Mouse (Mus musculus) lung, postnatal 36 days (tissue): ENCODE measurements around the gene Shtn1.

Experiments
- DNase-seq: peaks from one replicate; pipeline ENCODE4 v3.0.0; 2022; ENCODE audit warnings: mixed read lengths

The Shtn1 gene

GRCm38 (mm10) chr19:59051622-59052021 lies 24.3 kb downstream of the Shtn1 start:
- DNase-seq = no peak

GRCm38 (mm10) chr19:59048852-59049251 lies 27.0 kb downstream of the Shtn1 start:
- DNase-seq = no peak

GRCm38 (mm10) chr19:59047511-59047910 lies 28.4 kb downstream of the Shtn1 start:
- DNase-seq = no peak

- DNase-seq = no peak
Observed at GRCm38 (mm10) chr19:59041086-59041485, 34.8 kb downstream of the Shtn1 start.

GRCm38 (mm10) chr19:59038793-59039192 lies 37.1 kb downstream of the Shtn1 start:
- DNase-seq = no peak

- no peak for DNase-seq
Observed at GRCm38 (mm10) chr19:59036811-59037210, 39.1 kb downstream of the Shtn1 start.

- no peak for DNase-seq
Observed at GRCm38 (mm10) chr19:59033241-59033640, 42.7 kb downstream of the Shtn1 start.

- DNase-seq = no peak
Observed at GRCm38 (mm10) chr19:59030221-59030620, 45.7 kb downstream of the Shtn1 start.

- no peak for DNase-seq
Observed at GRCm38 (mm10) chr19:59029011-59029410, 46.9 kb downstream of the Shtn1 start.

- DNase-seq = no peak
Observed at GRCm38 (mm10) chr19:59028130-59028529, 47.8 kb downstream of the Shtn1 start.

- DNase-seq = no peak
Observed at GRCm38 (mm10) chr19:59023876-59024275, 52.0 kb downstream of the Shtn1 start.

- DNase-seq = no peak
Observed at GRCm38 (mm10) chr19:59021644-59022043, 54.3 kb downstream of the Shtn1 start.

GRCm38 (mm10) chr19:59010802-59011201 lies 65.1 kb downstream of the Shtn1 start:
- no peak for DNase-seq

- DNase-seq = no peak
Observed at GRCm38 (mm10) chr19:59006577-59007340, 69.1 kb downstream of the Shtn1 start.

- DNase-seq = no peak
Observed at GRCm38 (mm10) chr19:59002827-59003226, 73.1 kb downstream of the Shtn1 start.

GRCm38 (mm10) chr19:58981571-58981970 lies 94.3 kb downstream of the Shtn1 start:
- no peak for DNase-seq

- no peak for DNase-seq
Observed at GRCm38 (mm10) chr19:58980056-58980440, 95.9 kb downstream of the Shtn1 start.

GRCm38 (mm10) chr19:58979436-58980055 lies 96.4 kb downstream of the Shtn1 start:
- peak; percentile 5 for DNase-seq

GRCm38 (mm10) chr19:58978401-58979171 lies 97.3 kb downstream of the Shtn1 start:
- no peak for DNase-seq

- DNase-seq = no peak
Observed at GRCm38 (mm10) chr19:58975216-58975863, 100.6 kb downstream of the Shtn1 start.

GRCm38 (mm10) chr19:58974126-58974525 lies 101.8 kb downstream of the Shtn1 start:
- DNase-seq = no peak

GRCm38 (mm10) chr19:58970826-58971225 lies 105.1 kb downstream of the Shtn1 start:
- DNase-seq = no peak
